Mouse (Mus musculus): ENCODE measurements at regions not wholly inside any gene's neighbourhood (a gene's known extent, or its start where the extent isn't known, plus 50 kb on each side); places are given as distances from the start of the nearest gene placed in this dataset.

DNA sequence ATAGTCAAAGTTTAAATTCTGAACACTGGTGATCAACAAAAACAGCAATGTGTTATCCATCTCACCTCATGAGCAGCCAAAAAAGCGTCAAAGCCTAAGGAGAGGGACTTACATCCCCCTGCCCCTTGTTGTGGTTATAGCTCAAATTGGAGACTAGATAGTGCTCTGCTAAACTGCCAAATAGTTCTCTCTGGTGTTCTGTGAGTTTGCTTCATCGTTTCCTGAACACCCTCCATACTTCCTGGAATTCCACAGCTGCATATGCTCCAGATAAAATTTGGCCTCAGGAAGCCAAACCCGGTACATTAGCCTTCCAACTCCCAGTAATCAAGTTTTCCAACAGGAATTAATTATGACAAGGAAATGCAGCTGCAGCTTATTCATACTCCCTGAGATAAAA, 906.6 kb upstream of the Celf2 start:
- TF ChIP-seq CTCF (IDR thresholded peaks at IDR 0.05; ENCODE audit: low read depth) = no peak
- no peak for TF ChIP-seq EP300 (IDR thresholded peaks at IDR 0.05; ENCODE audit: low read depth)
